Mouse (Mus musculus): ENCODE measurements around the gene Dhrs1. TPM values are rescaled to one million over a fixed set of nuclear protein-coding genes. Genes with fewer than 3 reads are reported as not detected.

Dhrs1 gene
- total and polyA plus RNA-seq, 2 experiments from 2014 or later: 70.4 to 83.3 TPM

- H3K27me3 ChIP-seq (ENCODE audit: insufficient read depth, low read length): peaks cover 6% of the 10 kb centered on the region; the same call in 1 of the 2 replicates
- no peaks in the 10 kb centered on the region for H3K9me3 ChIP-seq (ENCODE audit: low read length)
- H3K4me2 ChIP-seq (ENCODE audit: low read depth): no peak within 1 kb of the TSS
- WGBS: 37% methylated on average over 4 of the region's 4 CpGs
- no peak for TF ChIP-seq CTCF (IDR thresholded peaks at IDR 0.05; ENCODE audit: low read depth)
- H3K4me3 ChIP-seq (ENCODE audit: low read depth, low read length): no peak within 1 kb of the TSS
- ATAC-seq (no peak), DNase-seq (no peak)
- no peak within 1 kb of the TSS for H3K27ac ChIP-seq (ENCODE audit: low read depth, low read length)
- H3K4me1 ChIP-seq (ENCODE audit: insufficient read depth): no peaks in the 10 kb centered on the region
- H3K36me3 ChIP-seq (ENCODE audit: insufficient read depth): peaks cover 24% of the 10 kb centered on the region
- H3K9ac ChIP-seq: no peak within 1 kb of the TSS
Observed at GRCm38 (mm10) chr14:55713729-55714122, 31.8 kb downstream of the Dhrs1 start, which contains the start of gene Tgm1. Gene Tgm1, minus strand, starts transcription at chr14:55713926.

- H3K36me3 ChIP-seq (ENCODE audit: insufficient read depth): peaks cover 19% of the 10 kb centered on the region
- no peak for ATAC-seq
- H3K9ac ChIP-seq: no peak overlapping the region
- no peak for DNase-seq
- peaks cover 6% of the 10 kb centered on the region; the same call in 1 of the 2 replicates for H3K27me3 ChIP-seq (ENCODE audit: insufficient read depth, low read length)
- no peaks in the 10 kb centered on the region for H3K9me3 ChIP-seq (ENCODE audit: low read length)
- H3K27ac ChIP-seq (ENCODE audit: low read depth, low read length): no peak overlapping the region
- no peaks in the 10 kb centered on the region for H3K4me1 ChIP-seq (ENCODE audit: insufficient read depth)
- H3K4me2 ChIP-seq (ENCODE audit: low read depth): no peak overlapping the region
- TF ChIP-seq CTCF (IDR thresholded peaks at IDR 0.05; ENCODE audit: low read depth): no peak
- no peak overlapping the region for H3K4me3 ChIP-seq (ENCODE audit: low read depth, low read length)
- WGBS: 14% methylated on average over 24 of the region's 25 CpGs
Observed at GRCm38 (mm10) chr14:55713007-55713728, 32.3 kb downstream of the Dhrs1 start.

GRCm38 (mm10) chr14:55711786-55712185 lies 33.7 kb downstream of the Dhrs1 start:
- no peak overlapping the region for H3K27ac ChIP-seq (ENCODE audit: low read depth, low read length)
- no peak overlapping the region for H3K4me3 ChIP-seq (ENCODE audit: low read depth, low read length)
- H3K4me2 ChIP-seq (ENCODE audit: low read depth): no peak overlapping the region
- WGBS: 85% methylated on average over 7 of the region's 7 CpGs
- H3K9me3 ChIP-seq (ENCODE audit: low read length): no peaks in the 10 kb centered on the region
- no peak for TF ChIP-seq CTCF (IDR thresholded peaks at IDR 0.05; ENCODE audit: low read depth)
- no peak overlapping the region for H3K9ac ChIP-seq
- no peaks in the 10 kb centered on the region for H3K4me1 ChIP-seq (ENCODE audit: insufficient read depth)
- ATAC-seq: no peak
- DNase-seq: no peak
- H3K27me3 ChIP-seq (ENCODE audit: insufficient read depth, low read length): peaks cover 6% of the 10 kb centered on the region; the same call in 1 of the 2 replicates
- peaks cover 8% of the 10 kb centered on the region for H3K36me3 ChIP-seq (ENCODE audit: insufficient read depth)

GRCm38 (mm10) chr14:55709509-55709908 lies 36.0 kb downstream of the Dhrs1 start:
- no peaks in the 10 kb centered on the region for H3K4me1 ChIP-seq (ENCODE audit: insufficient read depth)
- H3K4me2 ChIP-seq (ENCODE audit: low read depth): no peak overlapping the region
- WGBS: 84% methylated on average over 4 of the region's 4 CpGs
- peaks cover 6% of the 10 kb centered on the region; the same call in 1 of the 2 replicates for H3K27me3 ChIP-seq (ENCODE audit: insufficient read depth, low read length)
- TF ChIP-seq CTCF (IDR thresholded peaks at IDR 0.05; ENCODE audit: low read depth): no peak
- no peak overlapping the region for H3K4me3 ChIP-seq (ENCODE audit: low read depth, low read length)
- H3K27ac ChIP-seq (ENCODE audit: low read depth, low read length): no peak overlapping the region
- no peak overlapping the region for H3K9ac ChIP-seq
- no peaks in the 10 kb centered on the region for H3K9me3 ChIP-seq (ENCODE audit: low read length)
- ATAC-seq: no peak
- no peaks in the 10 kb centered on the region for H3K36me3 ChIP-seq (ENCODE audit: insufficient read depth)
- no peak for DNase-seq

- TF ChIP-seq CTCF (IDR thresholded peaks at IDR 0.05; ENCODE audit: low read depth): no peak
- no peak for ATAC-seq
- no peak for DNase-seq
- no peak overlapping the region for H3K4me2 ChIP-seq (ENCODE audit: low read depth)
- no peaks in the 10 kb centered on the region for H3K4me1 ChIP-seq (ENCODE audit: insufficient read depth)
- no peaks in the 10 kb centered on the region for H3K36me3 ChIP-seq (ENCODE audit: insufficient read depth)
- no peak overlapping the region for H3K27ac ChIP-seq (ENCODE audit: low read depth, low read length)
- H3K27me3 ChIP-seq (ENCODE audit: insufficient read depth, low read length): no peaks in the 10 kb centered on the region
- H3K9ac ChIP-seq: no peak overlapping the region
- H3K9me3 ChIP-seq (ENCODE audit: low read length): no peaks in the 10 kb centered on the region
- no peak overlapping the region for H3K4me3 ChIP-seq (ENCODE audit: low read depth, low read length)
- 86% methylated on average over 5 of the region's 5 CpGs for WGBS
Observed at GRCm38 (mm10) chr14:55707397-55707796, 38.1 kb downstream of the Dhrs1 start.

- Histone ChIP-seq H3K27ac (ENCODE audit: low read depth, low read length) (no peak overlapping the region), H3K4me3 (ENCODE audit: low read depth, low read length) (no peak overlapping the region), H3K4me2 (ENCODE audit: low read depth) (no peak overlapping the region), H3K4me1 (ENCODE audit: insufficient read depth) (no peaks in the 10 kb centered on the region), H3K9ac (no peak overlapping the region), H3K36me3 (ENCODE audit: insufficient read depth) (no peaks in the 10 kb centered on the region), H3K27me3 (ENCODE audit: insufficient read depth, low read length) (no peaks in the 10 kb centered on the region), H3K9me3 (ENCODE audit: low read length) (no peaks in the 10 kb centered on the region)
- 91% methylated on average over 8 of the region's 8 CpGs for WGBS
- TF ChIP-seq CTCF (IDR thresholded peaks at IDR 0.05; ENCODE audit: low read depth): no peak
- DNase-seq (no peak), ATAC-seq (no peak)
Observed at GRCm38 (mm10) chr14:55706051-55706600, 39.4 kb downstream of the Dhrs1 start.

DNA sequence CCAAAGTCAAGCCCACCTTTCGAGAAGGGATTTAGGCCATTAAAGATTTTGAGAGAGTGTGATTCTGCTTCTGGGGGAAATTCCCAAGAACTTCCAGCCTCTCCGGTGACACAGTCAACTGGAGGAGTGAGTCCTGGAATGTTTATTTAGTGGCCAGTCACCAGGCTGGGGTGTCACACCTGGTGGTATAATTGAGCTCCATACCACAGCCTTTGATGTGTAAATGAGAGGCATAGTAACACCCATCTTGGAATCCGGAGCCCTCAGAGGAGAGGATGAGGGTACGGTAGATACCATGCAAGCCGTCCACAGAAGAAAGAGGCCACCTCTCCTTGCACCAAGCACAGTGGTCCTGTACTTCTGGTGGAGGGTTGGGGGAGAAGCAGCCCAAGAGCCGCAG lies 42.7 kb downstream of the Dhrs1 start:
- Histone ChIP-seq H3K4me2 (ENCODE audit: low read depth) (no peak overlapping the region), H3K4me1 (ENCODE audit: insufficient read depth) (no peaks in the 10 kb centered on the region), H3K27ac (ENCODE audit: low read depth, low read length) (no peak overlapping the region), H3K27me3 (ENCODE audit: insufficient read depth, low read length) (no peaks in the 10 kb centered on the region), H3K4me3 (ENCODE audit: low read depth, low read length) (no peak overlapping the region), H3K9me3 (ENCODE audit: low read length) (no peaks in the 10 kb centered on the region), H3K9ac (no peak overlapping the region), H3K36me3 (ENCODE audit: insufficient read depth) (no peaks in the 10 kb centered on the region)
- no peak for TF ChIP-seq CTCF (IDR thresholded peaks at IDR 0.05; ENCODE audit: low read depth)
- ATAC-seq (no peak), DNase-seq (no peak)
- 67% methylated on average over 6 of the region's 6 CpGs for WGBS

Measured in forebrain, postnatal 0 days (tissue).